Mouse (Mus musculus) adipocyte (in vitro differentiated cells): ENCODE data around the gene Pabpc4.

Experiments used
- DNase-seq: peaks from one replicate; pipeline ENCODE4 v3.0.0-alpha.2; 2016; ENCODE audit warnings: low spot score

Pabpc4 gene

DNA sequence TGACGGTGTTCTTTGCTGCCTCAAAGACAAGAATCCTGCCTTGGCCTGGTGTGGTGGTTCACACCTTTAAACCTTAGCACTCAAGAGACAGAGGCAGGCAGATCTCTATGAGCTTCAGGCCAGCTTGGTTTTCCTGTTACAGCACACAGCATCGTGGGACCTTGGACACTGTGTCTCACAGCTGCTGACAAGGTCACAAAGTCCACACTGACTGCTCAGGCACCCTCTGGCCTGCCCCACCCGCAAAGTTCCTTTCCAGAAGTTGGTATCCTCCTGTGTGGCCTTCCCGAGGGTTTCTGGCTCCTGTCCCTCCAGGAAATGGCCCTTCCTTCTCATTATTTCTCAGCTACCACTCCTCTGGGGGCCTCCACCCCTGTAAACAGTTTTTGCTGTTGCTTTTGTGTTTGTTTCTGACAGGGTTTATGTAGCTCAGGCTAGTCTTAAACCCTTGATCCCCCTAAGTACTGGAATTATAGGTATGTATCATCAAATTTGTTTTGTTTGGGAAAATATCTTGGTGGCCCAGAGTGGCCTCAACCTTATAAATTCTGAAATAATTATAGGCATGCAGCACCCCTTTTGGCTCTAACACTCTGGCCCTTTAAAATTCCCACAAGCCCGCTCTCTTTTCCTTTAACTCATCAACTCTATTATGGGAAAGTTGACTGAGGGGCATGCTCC is at the start of gene Pabpc4:
TSS of gene Pabpc4 (plus strand) at position 631 of the 681 bp plus-strand sequence.
- DNase-seq, result no peak

DNA sequence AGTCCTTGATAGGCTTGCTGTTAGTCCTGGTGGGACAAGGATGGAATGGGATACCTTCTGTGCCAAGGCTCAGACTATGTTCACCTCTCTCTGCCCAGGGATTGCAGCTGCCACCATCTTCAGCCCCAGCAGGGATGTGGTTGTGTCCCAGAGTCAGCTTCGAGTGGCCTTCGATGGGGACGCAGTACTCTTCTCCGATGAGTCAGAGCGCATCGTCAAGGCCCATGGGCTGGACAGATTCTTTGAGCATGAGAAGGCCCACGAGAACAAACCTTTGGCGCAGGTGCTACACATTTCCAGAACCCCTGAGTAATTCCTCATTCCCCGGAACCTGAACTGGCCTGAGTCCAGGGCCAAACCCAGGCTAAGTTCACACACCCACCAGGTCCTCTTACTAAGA is 48.2 kb upstream of the Pabpc4 start:
- no peak for DNase-seq

DNA sequence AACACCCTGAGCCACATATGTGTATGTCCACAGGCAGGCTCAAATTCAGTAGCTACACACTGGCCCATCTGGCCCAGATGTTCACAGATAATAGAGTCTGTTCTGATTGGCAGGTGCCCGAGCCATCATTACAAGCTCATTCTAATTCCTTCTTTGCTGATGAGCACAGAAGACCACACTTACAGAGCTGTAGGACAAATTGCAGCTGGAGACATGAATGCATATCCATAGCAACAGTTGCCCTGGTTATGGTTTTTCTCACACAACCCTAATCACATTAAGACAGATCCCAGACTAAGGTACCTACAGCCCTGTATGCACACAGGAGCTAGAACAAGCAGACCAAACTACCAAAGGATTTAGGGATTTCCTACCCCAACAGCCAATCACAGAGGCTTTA is 46.8 kb upstream of the Pabpc4 start:
- DNase-seq, result no peak

DNA sequence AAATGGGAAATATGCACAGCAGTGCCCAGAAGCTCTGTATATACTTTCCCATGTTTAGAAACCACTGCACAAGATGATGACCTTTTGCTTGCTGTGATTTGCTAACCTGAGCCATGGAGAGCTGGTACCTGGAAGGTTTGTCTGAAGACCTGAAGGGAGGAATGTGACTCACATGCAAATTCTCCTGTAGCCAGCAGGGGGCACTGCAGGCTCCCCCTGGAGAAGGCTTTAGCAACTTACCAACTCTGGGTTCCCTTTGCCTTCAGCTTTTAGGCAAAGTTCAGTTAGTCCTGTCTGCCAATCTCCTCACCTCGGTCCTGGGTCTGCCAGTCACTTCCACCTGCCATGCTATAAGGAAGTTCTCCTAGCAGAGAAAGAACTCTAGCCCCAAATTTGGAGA is 45.4 kb upstream of the Pabpc4 start:
- peak; percentile 46 for DNase-seq

DNA sequence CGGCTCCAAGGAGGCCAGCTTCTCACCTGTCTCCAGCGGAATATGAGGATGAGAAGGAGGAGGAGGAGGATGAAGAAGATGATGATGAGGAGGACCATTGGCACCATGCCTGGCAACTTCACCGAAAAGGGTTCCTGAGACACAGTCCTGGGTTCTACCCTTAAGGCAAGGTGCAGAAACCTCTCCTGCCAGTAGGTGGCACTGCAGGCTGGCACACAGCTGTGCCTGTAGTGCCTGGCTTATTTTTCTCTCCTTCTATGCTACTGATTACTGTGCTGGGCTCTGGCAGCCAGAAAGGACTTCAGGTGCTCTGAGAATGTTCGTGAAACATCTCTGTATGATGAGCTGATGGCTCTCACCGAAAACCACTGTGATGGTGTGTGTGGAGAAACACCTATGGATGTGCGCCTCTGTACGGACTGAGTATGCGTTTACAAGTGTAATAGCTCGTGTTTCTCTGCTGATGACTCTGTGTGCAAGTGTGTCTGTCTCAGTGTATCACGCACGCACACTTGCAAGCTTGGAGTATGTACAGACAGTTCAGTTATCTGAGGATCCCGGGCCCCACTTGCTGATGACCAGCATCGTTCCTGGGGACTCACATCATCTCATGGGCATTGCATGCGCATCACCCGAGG is 42.3 kb upstream of the Pabpc4 start:
- peak; percentile 63 for DNase-seq

DNA sequence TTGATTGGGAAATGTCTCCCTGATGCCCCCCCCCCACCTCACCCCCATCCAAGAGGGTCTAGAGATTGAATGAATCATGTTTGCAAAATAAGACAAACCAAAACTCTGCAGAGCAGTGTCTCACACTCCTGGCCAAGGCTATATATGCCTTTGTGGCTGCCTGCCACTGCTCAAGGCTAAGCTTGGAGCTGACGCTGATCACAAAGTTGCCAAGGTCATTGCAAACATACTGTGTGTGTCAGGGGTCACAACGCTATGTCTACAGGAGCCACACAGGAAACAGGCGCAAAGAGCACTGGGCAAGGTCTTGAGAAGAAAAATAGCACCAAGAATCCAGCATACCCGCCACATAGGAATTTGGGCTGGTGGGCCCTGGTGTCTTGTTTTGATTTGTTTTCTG is 41.5 kb upstream of the Pabpc4 start:
- no peak for DNase-seq

DNA sequence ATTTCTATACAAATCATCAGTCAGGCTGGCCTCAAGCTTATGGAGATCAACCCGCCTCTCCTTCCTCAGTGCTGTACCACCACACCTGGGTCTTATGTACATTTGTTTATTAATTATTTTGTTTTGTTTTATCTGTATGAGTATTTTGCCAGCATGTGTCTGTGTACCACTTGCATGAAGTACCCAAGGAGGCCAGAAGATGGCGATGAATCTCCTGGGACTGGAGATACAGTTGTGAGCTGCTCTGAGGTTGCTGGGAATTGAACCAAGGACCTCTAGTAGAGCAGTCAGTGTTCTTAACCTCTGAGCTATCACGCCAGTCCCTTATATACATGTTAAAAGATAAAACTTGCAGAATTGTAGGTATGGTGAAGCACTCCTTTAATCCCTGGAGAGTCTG is 38.8 kb upstream of the Pabpc4 start:
- peak; percentile 14 for DNase-seq

DNA sequence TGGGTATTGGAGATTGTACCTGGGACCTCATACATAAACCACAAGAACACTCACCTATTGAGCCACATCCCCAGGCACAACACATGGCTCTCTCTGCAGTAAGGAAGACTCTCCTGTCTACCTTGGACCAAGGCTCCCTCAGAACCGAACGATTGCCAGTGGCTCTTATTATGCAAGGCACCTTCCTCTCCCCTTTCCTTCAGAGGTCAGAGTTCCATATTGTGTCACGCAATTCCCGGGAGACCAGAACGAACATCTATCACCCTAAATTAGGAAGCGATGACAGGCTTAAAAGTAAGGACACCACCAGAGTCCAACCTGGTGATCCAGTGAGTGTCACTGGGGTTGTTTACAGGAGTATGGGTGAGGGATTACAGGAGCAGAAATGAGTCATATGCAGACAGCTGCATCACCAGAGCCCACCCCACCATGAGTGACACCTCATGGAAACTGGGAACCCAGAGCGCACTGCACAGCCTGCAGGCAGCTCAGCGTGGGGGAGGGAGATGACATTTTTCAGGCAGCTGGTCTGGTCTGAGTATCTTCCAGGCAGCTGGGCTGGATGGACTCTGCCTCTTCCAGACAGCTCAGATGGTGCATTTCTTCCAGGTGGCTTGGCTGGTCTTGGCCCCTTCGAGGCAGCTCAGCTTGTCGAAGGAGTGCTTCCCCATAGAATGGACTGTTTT is 36.3 kb upstream of the Pabpc4 start:
- peak; percentile 32 for DNase-seq

DNA sequence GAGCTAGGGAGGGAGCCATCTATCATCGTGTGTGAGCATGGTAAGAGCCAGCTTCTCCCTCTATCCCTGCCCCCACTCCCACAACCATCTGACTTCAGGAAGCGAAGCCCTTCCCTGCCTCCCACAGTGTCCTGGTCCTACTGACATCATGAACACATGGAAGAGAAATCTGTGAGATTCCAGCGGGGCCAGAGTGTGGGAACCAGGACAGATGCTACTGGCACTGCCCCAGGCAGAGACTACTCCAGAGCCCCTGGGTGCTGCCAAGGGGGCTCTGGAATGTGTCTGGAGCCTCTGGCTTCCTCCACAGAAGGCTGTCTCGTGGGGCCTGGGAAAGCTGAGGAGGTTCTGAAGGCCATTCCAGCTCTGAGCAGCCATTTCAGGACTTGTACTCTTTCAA is 34.4 kb upstream of the Pabpc4 start:
- peak; percentile 9 for DNase-seq

DNA sequence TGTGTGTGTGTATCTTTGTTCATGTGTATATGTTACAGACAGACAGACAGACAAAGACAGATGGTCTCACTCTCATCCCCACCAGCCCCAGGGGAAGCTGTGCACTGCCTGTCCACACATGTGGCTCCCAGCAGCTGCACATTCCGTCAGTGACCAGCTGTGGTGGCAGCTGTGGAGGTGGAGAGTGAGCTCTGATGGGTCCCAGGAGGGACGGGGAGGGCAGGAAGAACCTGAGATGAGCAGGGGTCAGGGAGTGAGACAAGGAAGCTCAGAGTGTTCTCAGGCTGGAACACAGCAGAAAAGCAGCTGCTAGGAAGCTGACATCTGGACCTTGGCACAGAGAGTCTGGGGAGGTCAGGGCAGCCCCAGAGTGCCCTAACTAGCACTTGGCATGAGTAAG is 33.9 kb upstream of the Pabpc4 start:
- peak; percentile 42 for DNase-seq

DNA sequence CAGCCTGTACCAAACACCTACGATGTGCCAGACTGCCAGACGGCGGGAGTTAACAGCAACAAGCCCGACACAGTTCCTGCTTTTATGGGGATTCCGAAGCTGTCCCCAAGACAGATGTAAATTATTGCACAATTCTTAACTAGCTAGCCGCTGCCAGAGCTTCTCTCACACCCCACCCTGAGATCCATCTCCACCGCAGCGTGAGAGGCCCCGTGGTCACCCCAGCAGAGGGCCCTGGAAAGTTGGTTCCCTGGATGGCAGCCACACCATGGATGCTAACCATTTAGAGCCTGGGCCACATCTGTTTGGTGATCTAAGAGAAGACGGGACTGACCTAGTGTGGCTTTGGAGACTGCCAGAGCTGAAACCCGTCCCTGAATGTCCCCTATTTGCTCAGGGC is 33.0 kb upstream of the Pabpc4 start:
- DNase-seq, result no peak

DNA sequence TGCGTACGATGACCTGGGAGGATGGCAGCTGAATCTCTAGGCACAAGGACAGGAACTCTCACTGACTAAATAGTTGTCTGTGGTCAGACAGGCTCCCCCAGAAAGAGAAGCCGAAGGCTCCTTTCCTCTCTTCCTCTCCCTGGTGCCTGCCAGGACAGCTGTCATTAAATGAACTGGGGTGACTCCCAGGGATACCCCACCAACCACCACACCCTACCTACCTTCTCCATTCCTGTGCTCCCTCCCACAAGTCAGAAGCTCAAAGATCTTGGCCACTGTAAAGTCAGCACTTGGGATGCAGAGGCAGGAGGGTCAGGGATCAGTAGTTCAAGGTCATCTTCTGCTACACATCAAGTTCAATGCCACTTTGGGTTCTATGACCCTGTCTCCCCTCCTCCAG is 29.3 kb upstream of the Pabpc4 start:
- no peak for DNase-seq

DNA sequence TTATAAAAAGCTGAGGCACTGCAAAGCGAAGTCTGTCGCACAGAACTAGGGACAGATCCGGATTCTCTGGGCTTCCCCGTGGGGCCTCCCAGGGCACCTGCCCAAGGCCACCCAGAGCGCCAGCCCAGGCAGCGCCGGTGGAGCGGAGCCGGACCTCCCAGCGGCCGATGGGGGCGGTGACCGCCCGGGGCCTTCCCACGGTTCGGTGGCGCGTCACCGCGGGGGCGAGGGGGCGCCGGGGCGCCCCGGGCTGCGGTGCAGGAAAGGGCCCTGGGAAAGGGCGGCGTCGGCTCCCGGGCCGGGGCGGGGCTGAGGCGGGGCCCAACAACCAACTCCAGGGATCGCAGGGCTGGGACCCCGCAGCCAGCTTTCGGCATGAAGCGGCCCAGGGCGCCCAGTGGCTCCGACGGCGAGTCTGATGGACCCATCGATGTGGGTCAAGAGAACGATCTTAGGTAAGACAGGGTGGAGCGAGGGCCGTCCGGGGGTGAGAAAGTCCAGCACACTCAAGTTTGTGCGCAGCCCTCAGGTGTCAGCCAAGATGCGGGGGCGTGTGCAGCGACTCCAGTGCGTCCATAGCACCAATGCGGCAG is 28.6 kb upstream of the Pabpc4 start, which contains the start of gene Heyl:
TSS of gene Heyl (plus strand) at position 65 of the 593 bp plus-strand sequence.
- DNase-seq, result no peak

DNA sequence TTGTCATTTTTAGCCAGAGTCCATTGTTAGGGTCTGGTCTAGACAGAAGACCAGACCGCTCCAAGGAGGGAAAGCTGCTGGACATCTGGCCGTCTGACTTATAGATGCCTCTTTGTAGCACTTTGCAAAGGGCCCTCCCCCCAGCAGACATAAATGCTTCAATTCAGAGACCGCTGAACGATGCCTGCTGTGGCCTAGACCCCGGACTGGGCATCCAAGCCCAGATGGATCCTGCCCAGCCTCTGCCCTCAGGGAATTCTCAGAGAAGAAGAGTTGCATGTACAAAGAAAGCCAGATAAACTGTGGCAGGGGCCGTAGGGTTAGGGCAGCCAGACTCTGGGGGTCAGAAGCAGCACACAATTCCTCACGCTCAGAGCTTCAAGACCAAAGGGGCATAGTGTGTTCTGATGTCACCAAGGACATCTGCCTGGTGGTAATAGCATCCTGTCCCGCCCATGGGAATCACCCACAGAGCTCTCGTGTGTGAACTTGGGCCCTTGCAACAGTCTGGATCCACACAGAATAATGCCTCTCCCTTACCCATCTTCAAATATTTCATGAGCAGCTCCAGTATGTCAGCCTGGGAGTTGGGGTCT is 26.2 kb upstream of the Pabpc4 start:
- DNase-seq, result no peak

DNA sequence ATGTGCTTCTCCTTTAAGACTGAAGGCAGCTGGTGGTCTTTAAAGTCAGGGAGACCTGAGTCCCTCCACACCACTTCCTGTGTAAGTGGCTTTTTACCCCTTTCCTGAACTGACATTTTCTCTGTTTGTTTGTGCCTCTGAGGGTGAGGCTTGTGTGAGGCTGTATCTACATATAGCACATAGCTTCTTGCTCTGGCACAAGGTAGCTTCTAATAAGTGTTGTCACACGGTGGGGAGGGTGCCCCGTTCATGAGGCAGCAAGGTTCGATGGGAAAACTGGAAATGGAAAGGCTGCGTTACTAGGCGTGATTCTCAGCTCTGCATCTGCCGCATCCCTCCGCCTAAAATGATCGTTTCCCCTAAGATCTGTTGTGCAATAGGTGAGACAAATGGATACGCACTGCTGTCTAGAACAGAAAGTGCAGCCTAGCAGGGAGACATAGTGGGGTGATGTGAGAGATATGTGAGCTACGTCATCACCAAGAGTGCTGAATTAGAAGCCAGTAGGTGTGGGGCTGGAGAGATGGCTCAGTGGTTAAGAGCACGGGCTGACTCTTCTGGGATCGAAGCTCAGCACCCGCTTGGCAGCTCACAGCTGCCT is 25.6 kb upstream of the Pabpc4 start:
- DNase-seq, result no peak

DNA sequence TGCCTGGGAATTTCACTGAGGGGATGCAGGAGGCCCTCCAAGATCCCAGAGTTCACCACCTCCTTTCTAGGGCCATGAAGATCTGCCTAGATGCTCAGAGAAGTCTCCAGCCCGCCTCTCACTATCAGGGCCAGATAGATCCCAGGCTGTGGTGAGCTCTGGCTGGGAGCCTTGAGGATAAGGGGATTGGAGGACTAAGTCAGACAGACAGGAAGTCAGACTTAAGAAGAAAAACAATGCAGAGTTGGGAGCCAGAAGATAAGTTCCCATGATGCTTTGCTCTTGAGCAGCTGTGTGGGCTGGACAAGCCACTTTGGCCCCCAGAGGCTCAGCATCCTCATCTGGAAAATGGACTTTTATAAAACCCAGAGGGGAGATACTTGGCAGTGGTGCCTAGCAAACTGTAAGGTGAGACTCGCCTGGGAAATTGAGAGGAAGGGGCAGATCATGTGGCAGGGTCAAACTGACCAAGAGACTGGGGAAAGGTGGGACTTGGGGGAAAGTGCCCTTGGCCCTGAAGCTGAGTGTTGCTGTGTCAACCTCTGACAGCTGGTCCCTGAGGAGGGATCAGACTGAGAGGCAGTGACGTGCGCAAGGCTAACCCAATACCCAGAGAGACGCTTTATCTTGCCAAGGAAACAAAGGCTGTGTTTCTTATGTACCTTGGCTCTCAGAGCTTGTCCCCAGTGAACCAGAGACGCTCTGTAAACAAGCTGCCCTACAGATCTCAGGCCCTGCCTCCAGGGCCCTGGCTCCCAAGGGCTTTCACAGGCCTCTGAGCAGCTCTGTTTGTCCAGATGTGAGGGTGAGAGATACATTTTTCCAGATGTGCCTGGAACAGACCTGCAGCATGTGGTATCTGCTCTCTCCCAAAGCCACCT is 24.5 kb upstream of the Pabpc4 start:
- no peak for DNase-seq

DNA sequence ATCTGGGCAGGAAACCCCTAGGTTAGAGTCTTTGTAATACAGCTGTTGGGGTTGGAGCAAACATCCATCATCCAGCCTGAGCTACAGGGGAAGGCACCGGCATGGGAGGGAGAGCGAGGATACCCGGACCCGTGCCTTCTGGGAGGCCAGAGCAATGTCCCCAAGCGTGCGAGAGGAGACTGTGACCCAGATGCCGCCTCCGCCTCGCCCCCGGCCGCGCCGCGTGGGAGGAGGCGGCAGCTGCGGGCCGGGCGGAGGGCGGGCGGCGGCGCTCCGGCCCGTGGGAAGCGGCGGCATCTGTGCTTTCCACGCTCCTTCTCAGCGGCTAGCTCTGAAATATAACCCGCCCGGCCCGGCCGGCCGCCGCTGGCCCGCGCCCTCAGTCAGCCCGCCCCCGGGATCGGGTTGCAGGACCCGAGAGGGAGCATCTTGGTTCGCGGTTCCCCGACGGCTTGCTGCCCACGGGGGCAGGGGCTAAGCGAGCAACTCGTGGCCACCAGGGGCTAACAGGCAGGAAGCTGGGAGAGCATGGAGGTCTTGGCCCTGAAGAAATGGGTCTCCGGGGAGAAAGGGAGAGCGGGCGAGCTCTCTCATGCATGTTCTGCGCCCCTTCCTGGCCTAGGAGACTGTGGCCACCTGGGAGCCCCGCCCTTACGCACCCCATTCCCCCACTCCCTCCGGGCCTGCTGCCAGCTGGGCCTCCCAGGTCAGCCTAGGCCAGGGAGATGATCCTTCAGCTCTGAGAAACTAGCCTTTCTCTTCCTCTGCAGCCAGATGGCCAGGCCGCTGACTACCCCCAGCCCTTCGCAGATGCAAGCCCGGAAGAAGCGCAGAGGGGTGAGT is 22.6 kb upstream of the Pabpc4 start:
- no peak for DNase-seq

DNA sequence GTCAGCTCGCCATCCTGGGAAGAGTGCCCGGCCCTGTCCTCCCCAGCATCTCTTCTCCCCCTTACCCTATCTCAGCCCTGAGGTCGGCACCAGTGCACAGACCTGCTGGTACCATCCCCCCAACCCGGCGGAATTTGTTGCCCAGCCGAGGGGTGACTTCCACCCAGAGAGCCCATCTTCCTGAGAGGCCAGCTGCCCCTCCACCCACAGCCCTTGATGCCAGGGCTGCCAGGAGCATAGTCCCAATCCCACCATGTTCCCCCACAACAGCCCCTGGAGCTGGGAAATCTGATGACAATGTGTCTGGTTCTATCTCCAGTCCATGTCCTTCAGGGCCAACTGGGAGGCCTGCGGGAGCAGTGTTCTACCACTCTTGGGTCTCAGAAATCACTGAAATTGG is 15.9 kb upstream of the Pabpc4 start:
- no peak for DNase-seq

DNA sequence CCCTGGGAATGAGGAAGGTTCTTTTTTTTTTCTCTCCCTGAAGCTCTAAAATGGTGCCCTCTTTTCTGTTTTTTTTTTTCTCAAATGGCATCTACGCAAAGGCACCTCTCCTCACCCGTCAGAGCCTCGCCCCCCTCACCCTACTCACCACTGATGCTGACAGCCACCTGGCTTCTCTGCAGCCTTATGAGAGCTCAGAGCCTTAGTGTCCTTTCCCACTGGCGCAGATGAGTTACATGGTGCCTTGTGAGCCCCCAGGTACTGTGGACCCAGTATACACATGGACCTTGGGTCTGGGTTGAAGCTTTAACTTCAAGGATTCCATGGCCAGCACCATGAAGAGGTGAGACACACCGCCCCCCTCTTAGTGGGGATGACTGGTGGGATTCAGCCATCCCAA is 15.5 kb upstream of the Pabpc4 start:
- DNase-seq, result no peak
